Mouse (Mus musculus): ENCODE results near the gene Frmd8. TPM values are rescaled to one million over a fixed set of nuclear protein-coding genes. Genes with fewer than 3 reads are reported as not detected.

The Frmd8 gene
- total RNA-seq, 2 experiments from 2014 or later, result 19.3 to 21.9 TPM

- peak; percentile 35; the same call in 1 of the 2 replicates for ATAC-seq (ENCODE audit: poor library complexity, severe bottlenecking)
These were observed 12.3 kb upstream of the Frmd8 start for GRCm38 (mm10) chr19:5887234-5887815.

- no peak for ATAC-seq (ENCODE audit: poor library complexity, severe bottlenecking)
These were observed 10.8 kb upstream of the Frmd8 start for GRCm38 (mm10) chr19:5885838-5886237.

- ATAC-seq (ENCODE audit: poor library complexity, severe bottlenecking), result no peak
These were observed 8.9 kb upstream of the Frmd8 start for GRCm38 (mm10) chr19:5883935-5884334.

GRCm38 (mm10) chr19:5882079-5882478 lies 7.0 kb upstream of the Frmd8 start:
- ATAC-seq (ENCODE audit: poor library complexity, severe bottlenecking), result 0 out of 2 replicates have a peak, but pooled peaks have one; percentile 31

GRCm38 (mm10) chr19:5881155-5881554 lies 6.1 kb upstream of the Frmd8 start:
- ATAC-seq (ENCODE audit: poor library complexity, severe bottlenecking), result no peak

- ATAC-seq (ENCODE audit: poor library complexity, severe bottlenecking), result no peak
These were observed 4.7 kb upstream of the Frmd8 start for GRCm38 (mm10) chr19:5879735-5880134.

GRCm38 (mm10) chr19:5878916-5879315 lies 3.8 kb upstream of the Frmd8 start:
- no peak for ATAC-seq (ENCODE audit: poor library complexity, severe bottlenecking)

GRCm38 (mm10) chr19:5878362-5878722 lies 3.3 kb upstream of the Frmd8 start:
- no peak for ATAC-seq (ENCODE audit: poor library complexity, severe bottlenecking)

GRCm38 (mm10) chr19:5877618-5878361 lies 2.7 kb upstream of the Frmd8 start, which contains the start of gene Slc25a45:
Gene Slc25a45 (plus strand): TSS chr19:5877808.
- ATAC-seq (ENCODE audit: poor library complexity, severe bottlenecking), result peak; percentile 72

GRCm38 (mm10) chr19:5874391-5874968 lies 594 bp downstream of the Frmd8 start:
- ATAC-seq (ENCODE audit: poor library complexity, severe bottlenecking), result no peak

- ATAC-seq (ENCODE audit: poor library complexity, severe bottlenecking), result no peak
These were observed 2.0 kb downstream of the Frmd8 start for GRCm38 (mm10) chr19:5872931-5873556.

- ATAC-seq (ENCODE audit: poor library complexity, severe bottlenecking), result peak; percentile 20; the same call in 1 of the 2 replicates
These were observed 2.5 kb downstream of the Frmd8 start for GRCm38 (mm10) chr19:5872528-5872927.

- no peak for ATAC-seq (ENCODE audit: poor library complexity, severe bottlenecking)
These were observed 3.4 kb downstream of the Frmd8 start for GRCm38 (mm10) chr19:5871683-5872082.

- no peak for ATAC-seq (ENCODE audit: poor library complexity, severe bottlenecking)
These were observed 3.8 kb downstream of the Frmd8 start for GRCm38 (mm10) chr19:5871273-5871672.

- no peak for ATAC-seq (ENCODE audit: poor library complexity, severe bottlenecking)
These were observed 7.0 kb downstream of the Frmd8 start for GRCm38 (mm10) chr19:5868096-5868495.

GRCm38 (mm10) chr19:5864710-5865398 lies 10.2 kb downstream of the Frmd8 start:
- ATAC-seq (ENCODE audit: poor library complexity, severe bottlenecking), result no peak

GRCm38 (mm10) chr19:5863776-5864175 lies 11.3 kb downstream of the Frmd8 start:
- no peak for ATAC-seq (ENCODE audit: poor library complexity, severe bottlenecking)

GRCm38 (mm10) chr19:5862335-5863085 lies 12.6 kb downstream of the Frmd8 start:
- no peak for ATAC-seq (ENCODE audit: poor library complexity, severe bottlenecking)

- ATAC-seq (ENCODE audit: poor library complexity, severe bottlenecking), result no peak
These were observed 18.5 kb downstream of the Frmd8 start for GRCm38 (mm10) chr19:5856604-5857003.

GRCm38 (mm10) chr19:5852035-5852722 lies 22.9 kb downstream of the Frmd8 start:
- no peak for ATAC-seq (ENCODE audit: poor library complexity, severe bottlenecking)
